Mouse (Mus musculus): ENCODE measurements around the gene Pdlim7. TPM values are rescaled to one million over a fixed set of nuclear protein-coding genes. Genes with fewer than 3 reads are reported as not detected.

Gene Pdlim7
- polyA plus RNA-seq, 1 experiment, result 89.6 TPM

GRCm38 (mm10) chr13:55465184-55465583, 48.3 kb downstream of the Pdlim7 start:
- H3K4me3 ChIP-seq (replicated peaks; ENCODE audit: control insufficient read depth, low read depth, low read length), result no peak overlapping the region
- H3K27ac ChIP-seq (ENCODE audit: control insufficient read depth, insufficient read depth, low read depth, low read length, poor library complexity), result peak overlapping the region; percentile 42
- 4% methylated on average over 3 of the region's 3 CpGs for WGBS
- no peak for TF ChIP-seq CTCF (IDR thresholded peaks at IDR 0.05; ENCODE audit: control insufficient read depth, insufficient read depth, low read length)
- TF ChIP-seq POLR2A (IDR thresholded peaks at IDR 0.05; ENCODE audit: borderline replicate concordance, control insufficient read depth, low read depth, low read length), result 0 out of 2 replicates have a peak, but pooled peaks have one; percentile 27
- H3K4me1 ChIP-seq (ENCODE audit: control insufficient read depth, insufficient read depth, low read length), result peaks cover 8% of the 10 kb centered on the region

GRCm38 (mm10) chr13:55464027-55464884, 49.2 kb downstream of the Pdlim7 start, which contains the start of gene Prr7:
Gene Prr7, plus strand, starts transcription at chr13:55464267.
- H3K27ac ChIP-seq (ENCODE audit: control insufficient read depth, insufficient read depth, low read depth, low read length, poor library complexity), result peak within 1 kb of the TSS; percentile 56
- peaks cover 8% of the 10 kb centered on the region for H3K4me1 ChIP-seq (ENCODE audit: control insufficient read depth, insufficient read depth, low read length)
- 1% methylated on average over 84 of the region's 84 CpGs for WGBS
- TF ChIP-seq POLR2A (IDR thresholded peaks at IDR 0.05; ENCODE audit: borderline replicate concordance, control insufficient read depth, low read depth, low read length) (no peak), CTCF (IDR thresholded peaks at IDR 0.05; ENCODE audit: control insufficient read depth, insufficient read depth, low read length) (no peak)
- H3K4me3 ChIP-seq (replicated peaks; ENCODE audit: control insufficient read depth, low read depth, low read length), result peak within 1 kb of the TSS; percentile 46

- peaks cover 8% of the 10 kb centered on the region for H3K4me1 ChIP-seq (ENCODE audit: control insufficient read depth, insufficient read depth, low read length)
- TF ChIP-seq CTCF (IDR thresholded peaks at IDR 0.05; ENCODE audit: control insufficient read depth, insufficient read depth, low read length), result no peak; the same call in 1 of the 2 replicates
- TF ChIP-seq POLR2A (IDR thresholded peaks at IDR 0.05; ENCODE audit: borderline replicate concordance, control insufficient read depth, low read depth, low read length), result no peak
- no peak overlapping the region for H3K27ac ChIP-seq (ENCODE audit: control insufficient read depth, insufficient read depth, low read depth, low read length, poor library complexity)
- WGBS, result 17% methylated on average over 14 of the region's 14 CpGs
- no peak overlapping the region for H3K4me3 ChIP-seq (replicated peaks; ENCODE audit: control insufficient read depth, low read depth, low read length)
Measured at GRCm38 (mm10) chr13:55463399-55464026, 50.0 kb downstream of the Pdlim7 start.

GRCm38 (mm10) chr13:55462965-55463364, 50.5 kb downstream of the Pdlim7 start:
- Histone ChIP-seq H3K4me3 (replicated peaks; ENCODE audit: control insufficient read depth, low read depth, low read length) (no peak overlapping the region), H3K27ac (ENCODE audit: control insufficient read depth, insufficient read depth, low read depth, low read length, poor library complexity) (no peak overlapping the region), H3K4me1 (ENCODE audit: control insufficient read depth, insufficient read depth, low read length) (peaks cover 8% of the 10 kb centered on the region)
- TF ChIP-seq CTCF (IDR thresholded peaks at IDR 0.05; ENCODE audit: control insufficient read depth, insufficient read depth, low read length) (no peak), POLR2A (IDR thresholded peaks at IDR 0.05; ENCODE audit: borderline replicate concordance, control insufficient read depth, low read depth, low read length) (no peak)
- WGBS, result 68% methylated on average over 2 of the region's 2 CpGs

GRCm38 (mm10) chr13:55451785-55452549, 61.5 kb downstream of the Pdlim7 start:
- H3K27ac ChIP-seq (ENCODE audit: control insufficient read depth, insufficient read depth, low read depth, low read length, poor library complexity), result no peak overlapping the region
- TF ChIP-seq POLR2A (IDR thresholded peaks at IDR 0.05; ENCODE audit: borderline replicate concordance, control insufficient read depth, low read depth, low read length), result no peak
- TF ChIP-seq CTCF (IDR thresholded peaks at IDR 0.05; ENCODE audit: control insufficient read depth, insufficient read depth, low read length), result no peak
- 91% methylated on average over 16 of the region's 16 CpGs for WGBS
- peaks cover 12% of the 10 kb centered on the region; the same call in 1 of the 2 replicates for H3K4me1 ChIP-seq (ENCODE audit: control insufficient read depth, insufficient read depth, low read length)
- no peak overlapping the region for H3K4me3 ChIP-seq (replicated peaks; ENCODE audit: control insufficient read depth, low read depth, low read length)

GRCm38 (mm10) chr13:55451296-55451695, 62.2 kb downstream of the Pdlim7 start:
- H3K27ac ChIP-seq (ENCODE audit: control insufficient read depth, insufficient read depth, low read depth, low read length, poor library complexity), result no peak overlapping the region
- WGBS, result 88% methylated on average over 10 of the region's 10 CpGs
- H3K4me1 ChIP-seq (ENCODE audit: control insufficient read depth, insufficient read depth, low read length), result peaks cover 14% of the 10 kb centered on the region; the same call in 1 of the 2 replicates
- no peak for TF ChIP-seq POLR2A (IDR thresholded peaks at IDR 0.05; ENCODE audit: borderline replicate concordance, control insufficient read depth, low read depth, low read length)
- no peak for TF ChIP-seq CTCF (IDR thresholded peaks at IDR 0.05; ENCODE audit: control insufficient read depth, insufficient read depth, low read length)
- no peak overlapping the region for H3K4me3 ChIP-seq (replicated peaks; ENCODE audit: control insufficient read depth, low read depth, low read length)

GRCm38 (mm10) chr13:55450511-55450980, 62.9 kb downstream of the Pdlim7 start:
- Histone ChIP-seq H3K4me3 (replicated peaks; ENCODE audit: control insufficient read depth, low read depth, low read length) (no peak overlapping the region), H3K27ac (ENCODE audit: control insufficient read depth, insufficient read depth, low read depth, low read length, poor library complexity) (peak overlapping the region; percentile 7), H3K4me1 (ENCODE audit: control insufficient read depth, insufficient read depth, low read length) (peaks cover 14% of the 10 kb centered on the region; the same call in 1 of the 2 replicates)
- WGBS, result 80% methylated on average over 11 of the region's 11 CpGs
- TF ChIP-seq POLR2A (IDR thresholded peaks at IDR 0.05; ENCODE audit: borderline replicate concordance, control insufficient read depth, low read depth, low read length) (no peak), CTCF (IDR thresholded peaks at IDR 0.05; ENCODE audit: control insufficient read depth, insufficient read depth, low read length) (no peak)

Data from bone marrow, adult 2 months (tissue).